Mouse (Mus musculus): Measurements from ENCODE around the gene Gm20388.

Gm20388 gene

DNA sequence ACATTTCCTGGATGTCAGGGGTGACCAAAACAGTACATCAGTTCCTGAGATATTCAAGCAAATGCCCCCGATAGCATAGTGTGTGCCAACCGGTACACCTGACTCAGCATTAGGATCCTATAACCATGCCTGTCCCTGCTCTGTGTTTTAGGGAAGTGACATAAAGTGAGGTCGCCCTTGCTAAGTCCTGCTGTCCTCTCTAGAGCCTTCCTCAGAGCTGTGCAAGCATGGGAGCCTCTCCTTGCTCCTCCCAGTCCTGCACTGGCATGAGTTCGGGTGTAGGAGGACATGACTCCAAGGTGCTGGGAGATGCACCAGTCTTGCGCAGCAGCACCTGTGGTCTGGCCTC is 251.7 kb downstream of the Gm20388 start:
- no peak for DNase-seq (ENCODE audit: low read depth, low spot score)

DNA sequence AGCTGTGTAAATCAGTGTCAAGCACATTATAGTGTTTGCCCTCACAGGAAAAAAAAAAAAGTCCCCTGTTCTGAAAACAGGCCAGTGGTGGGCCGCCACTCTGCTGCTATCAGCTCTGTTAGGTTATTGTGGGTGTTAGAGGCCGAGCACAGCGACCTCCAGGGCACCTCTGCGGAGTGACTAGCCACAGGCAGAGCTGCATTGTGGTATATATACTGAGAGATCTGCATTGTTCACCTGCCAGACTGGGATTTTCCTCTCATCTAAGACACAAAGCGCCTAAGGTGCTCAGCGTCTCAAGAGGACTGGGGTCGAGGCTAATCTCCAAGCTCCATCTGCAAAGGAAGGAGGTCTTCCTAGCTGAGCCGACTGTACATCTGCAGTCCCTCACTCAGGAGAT is 252.7 kb downstream of the Gm20388 start:
- no peak for DNase-seq (ENCODE audit: low read depth, low spot score)

DNA sequence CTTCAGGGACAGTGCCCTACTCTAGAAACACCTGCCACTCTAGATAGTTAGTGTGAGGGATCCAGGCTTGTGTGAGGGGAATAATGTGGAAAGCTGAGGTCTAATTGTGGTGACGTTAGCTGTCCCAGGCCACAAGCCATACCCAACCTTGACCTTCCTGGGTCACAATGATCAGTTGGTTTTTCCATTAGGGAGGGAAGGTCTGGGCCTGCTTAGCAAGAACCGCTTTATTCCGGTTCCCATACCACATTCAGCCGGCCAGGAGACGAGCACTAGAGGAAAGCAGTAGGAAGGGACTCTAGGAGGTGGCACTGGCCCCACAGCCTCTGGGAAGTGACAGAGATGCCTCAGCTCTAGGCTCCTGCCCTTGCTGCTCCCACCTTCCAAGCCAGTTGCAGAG is 253.4 kb downstream of the Gm20388 start:
- no peak for DNase-seq (ENCODE audit: low read depth, low spot score)

DNA sequence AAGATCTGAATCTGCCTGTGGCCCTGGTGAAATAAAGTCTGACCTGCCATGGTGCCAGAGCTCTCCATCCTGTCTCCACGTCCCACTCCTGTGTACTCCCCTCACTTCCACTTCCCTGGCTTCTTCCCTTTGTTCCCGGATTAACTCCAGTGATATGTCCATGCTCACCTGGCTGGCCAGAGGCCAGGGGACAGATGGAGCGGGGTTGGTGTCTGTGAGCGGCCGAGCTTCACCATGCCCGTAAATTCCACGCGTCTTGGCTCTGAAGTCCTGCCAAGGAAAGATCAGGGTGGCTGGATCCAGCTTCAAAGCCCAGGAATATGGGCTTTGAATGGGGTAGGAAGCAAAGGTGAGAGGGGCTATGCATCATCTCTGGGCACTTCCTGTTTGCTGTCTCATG is 256.5 kb downstream of the Gm20388 start:
- DNase-seq (ENCODE audit: low read depth, low spot score) = no peak

DNA sequence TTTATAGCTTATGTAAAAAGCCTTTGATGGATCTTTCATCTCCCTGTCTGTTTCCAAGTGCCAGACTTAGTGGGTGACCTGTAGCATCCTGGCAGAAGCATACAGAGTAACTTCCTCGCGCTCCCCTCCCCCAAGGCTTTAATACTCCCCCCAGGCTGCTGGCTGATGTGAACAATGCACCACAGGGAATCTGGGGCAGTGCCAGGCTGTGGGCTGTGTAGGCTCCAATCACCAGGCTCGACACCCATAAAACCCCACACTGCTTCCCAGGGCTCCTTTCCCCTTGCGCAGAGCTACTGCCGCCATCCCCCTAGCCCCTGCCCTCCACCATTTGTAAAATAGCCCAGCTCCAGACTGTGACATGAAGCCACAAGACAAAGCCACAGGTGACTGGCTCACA is 257.2 kb downstream of the Gm20388 start:
- DNase-seq (ENCODE audit: low read depth, low spot score) = no peak

DNA sequence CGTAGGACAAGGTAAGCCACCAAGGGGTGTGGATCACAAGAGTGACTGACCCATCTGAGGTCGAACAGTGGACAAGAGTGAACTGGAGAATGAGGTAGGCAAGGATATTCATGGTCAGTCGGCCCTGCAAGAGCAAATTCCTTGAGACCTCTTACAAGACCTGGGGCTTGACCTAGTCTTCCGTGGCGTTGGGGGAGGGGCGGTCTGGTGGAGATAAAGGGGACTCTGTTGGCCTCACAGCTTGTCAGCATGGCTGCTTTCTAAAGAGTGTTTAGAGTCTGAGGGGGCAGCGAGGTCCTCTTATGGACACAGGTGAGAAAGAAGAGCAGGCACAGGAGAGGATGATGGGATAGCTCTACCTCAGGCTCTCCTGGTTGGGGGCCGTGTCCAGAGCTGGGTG is 258.5 kb downstream of the Gm20388 start:
- DNase-seq (ENCODE audit: low read depth, low spot score) = no peak

DNA sequence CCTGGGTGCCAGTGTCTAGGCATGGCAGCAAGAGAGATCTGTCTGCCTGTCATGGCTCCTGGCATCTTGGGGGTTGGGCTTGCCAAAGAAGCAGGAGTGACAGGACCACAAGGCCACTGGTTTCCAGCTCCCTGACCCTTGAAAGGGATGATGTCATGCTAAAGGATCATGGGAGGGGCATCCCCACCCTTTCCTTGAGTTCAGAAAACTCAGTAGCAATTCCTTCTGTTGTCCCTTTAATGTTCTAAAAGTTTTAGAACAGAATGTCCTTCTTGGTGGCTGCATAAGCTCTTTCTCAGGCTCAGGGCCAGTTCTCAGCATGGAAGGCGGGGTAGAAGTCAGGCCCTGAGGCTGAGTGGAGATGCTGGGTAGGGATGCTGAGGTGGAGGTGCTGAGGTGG is 262.6 kb downstream of the Gm20388 start:
- no peak for DNase-seq (ENCODE audit: low read depth, low spot score)

DNA sequence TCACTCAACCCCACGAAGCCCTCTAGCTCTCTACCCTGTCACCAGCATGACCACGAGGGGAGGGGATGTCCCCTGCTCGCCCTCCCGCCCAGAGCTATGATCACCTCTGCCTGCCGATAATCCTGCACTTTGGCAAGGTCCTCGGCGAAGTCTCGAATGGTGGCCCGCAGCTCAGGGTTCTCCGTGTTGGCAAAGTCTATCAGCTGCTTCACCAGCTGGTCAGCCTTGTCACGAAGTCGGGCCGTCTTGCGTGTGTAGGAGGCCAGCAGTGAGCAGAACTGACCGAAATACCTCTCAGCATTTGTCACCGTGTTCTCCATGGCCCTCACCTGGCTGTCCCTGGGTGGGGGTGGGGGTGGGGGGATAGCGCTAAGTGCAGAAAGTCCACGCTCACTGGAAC is 264.0 kb downstream of the Gm20388 start:
- no peak for DNase-seq (ENCODE audit: low read depth, low spot score)

DNA sequence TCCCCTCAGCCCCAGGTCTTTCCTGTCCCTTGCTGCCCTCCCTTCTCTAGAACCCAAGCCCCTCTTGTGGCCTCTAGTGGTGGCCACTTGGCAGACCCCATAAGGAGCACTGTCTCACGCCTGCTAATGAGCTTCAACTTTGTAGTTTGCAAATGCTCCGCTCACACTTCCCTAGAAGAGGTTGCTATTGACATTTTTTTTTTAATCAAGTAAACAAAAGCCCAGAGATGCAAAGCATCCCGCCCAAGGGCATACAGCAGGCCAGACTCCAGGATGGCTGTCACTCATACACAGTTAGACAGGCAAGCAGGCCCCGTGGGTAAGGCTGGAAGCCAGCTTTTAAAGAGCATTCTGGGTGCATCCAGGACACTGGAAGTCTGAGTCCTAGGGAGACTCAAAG is 266.0 kb downstream of the Gm20388 start:
- no peak for DNase-seq (ENCODE audit: low read depth, low spot score)

DNA sequence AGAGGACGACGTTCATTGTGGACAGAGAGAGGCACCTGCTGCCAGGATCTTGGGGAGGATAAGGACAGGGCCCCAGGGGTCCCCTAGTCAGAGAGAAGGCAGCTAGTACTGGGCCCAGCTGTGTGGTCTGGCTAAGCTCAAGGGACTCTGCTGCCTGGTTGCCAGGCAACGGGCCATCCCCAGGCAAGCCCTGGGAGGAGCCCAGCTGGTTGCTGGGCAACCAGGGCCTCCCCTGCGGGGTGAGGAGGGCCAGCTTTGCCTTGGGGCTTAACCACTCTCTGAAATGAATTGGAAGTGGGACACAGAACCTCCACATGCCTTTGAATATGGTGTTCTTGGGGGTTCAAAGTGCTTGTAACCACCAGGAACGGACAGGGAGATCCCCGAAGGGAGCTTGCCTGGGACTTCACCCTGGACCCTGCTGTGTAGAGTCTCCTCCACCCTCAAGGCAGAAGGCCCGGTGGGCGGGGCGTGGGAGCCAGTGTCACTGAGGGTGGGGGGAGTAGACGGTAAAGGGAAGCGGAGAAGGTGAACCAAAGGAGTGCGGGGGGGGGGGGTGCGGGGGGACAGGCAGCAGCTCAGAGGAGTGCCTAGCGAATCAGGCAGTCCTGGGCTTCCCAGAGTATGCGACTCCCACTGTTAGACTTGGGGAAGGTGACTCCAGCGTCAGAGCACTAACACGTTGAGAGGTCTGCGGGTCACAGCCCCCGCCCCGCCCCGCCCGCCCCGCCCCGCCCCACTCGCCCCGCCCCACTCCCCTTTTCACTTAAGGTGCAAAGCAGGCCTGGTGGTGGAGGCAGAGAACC is 266.9 kb downstream of the Gm20388 start, which contains the start of gene Fam92b:
Fam92b (minus strand) TSS at position 149 of the 806 bp plus-strand sequence.
- peak; percentile 48 for DNase-seq (ENCODE audit: low read depth, low spot score)

DNA sequence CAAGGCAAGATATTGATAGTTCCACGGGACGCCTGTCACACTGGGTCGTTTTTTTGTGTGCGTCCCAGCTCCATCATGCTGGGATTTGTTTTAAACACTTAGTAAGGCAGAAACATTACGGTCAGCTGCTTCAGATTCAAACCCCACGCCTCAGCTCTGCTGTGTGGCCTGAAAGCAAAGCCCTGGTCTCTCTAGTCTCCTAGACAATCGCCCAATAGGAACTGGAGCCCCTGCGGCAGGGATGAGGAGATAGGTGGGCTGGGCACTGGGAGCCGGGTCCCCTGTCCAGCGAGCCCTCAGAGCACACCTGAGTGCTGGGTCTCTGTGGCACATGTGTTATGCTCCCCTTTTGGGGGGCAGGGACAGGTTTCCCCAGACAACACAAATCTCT is 267.5 kb downstream of the Gm20388 start:
- no peak for DNase-seq (ENCODE audit: low read depth, low spot score)

DNA sequence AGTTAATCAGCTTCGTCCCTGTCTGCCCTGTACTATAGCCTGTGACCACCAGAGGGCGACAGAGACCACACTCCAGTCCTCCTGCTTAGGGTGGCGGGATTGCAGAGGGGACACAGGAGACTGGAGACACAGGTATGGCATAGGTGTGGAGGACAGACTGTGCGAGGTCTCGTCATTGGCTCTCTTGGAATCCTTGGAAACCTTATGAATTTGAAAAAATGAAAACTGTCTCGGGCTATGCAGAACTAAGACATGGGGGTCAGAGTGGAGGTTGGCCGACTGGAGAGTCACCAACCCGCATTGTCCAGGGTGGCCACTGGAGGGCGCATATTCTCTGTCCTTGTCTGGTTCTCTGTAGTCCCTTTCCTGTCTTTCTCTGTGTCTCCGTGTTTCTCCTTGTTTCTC is 268.4 kb downstream of the Gm20388 start:
- peak; percentile 82 for DNase-seq (ENCODE audit: low read depth, low spot score)

DNA sequence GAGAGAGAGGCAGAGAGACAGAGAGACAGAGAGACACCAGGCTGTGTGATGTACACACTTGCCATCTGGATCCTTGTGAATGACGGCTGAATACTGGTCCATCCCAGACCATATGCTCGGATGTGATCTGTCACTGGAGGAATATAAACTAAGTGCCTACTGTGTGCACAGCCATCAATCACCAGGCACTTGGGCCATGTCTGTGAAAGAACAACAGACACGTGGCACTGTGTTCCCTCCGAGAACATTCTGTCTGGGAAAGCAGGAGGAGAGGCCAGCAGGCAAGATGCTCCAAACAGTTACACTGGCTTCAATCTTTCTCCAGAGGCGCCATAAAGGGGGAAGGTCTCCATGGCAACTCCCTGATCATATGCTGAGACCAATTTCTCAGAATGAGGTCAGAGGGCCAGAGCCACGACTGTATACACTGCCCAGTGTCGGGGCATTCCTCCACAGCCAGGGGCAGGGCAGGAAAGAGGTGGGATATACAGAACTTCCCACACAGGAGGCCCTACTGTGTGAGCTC is 269.9 kb downstream of the Gm20388 start:
- no peak for DNase-seq (ENCODE audit: low read depth, low spot score)

DNA sequence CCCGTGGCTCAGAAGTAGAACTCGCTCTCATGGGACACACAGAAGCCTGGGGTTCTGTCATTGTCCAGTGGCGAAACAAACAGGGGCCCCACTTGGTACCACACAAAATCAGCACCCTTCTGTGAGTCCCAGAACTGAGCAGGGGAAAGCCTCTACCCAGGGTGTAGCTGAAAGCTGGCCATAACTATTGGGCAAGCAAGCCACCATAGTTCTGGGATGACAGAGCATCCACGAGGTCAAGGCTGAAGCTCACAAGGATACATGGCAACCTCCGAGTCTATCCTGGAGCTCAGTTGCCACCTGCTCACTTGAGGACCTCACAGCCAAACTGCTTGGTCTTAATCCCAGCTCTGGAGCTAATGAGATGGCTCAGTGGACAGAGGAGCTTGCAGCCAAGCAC is 270.6 kb downstream of the Gm20388 start:
- no peak for DNase-seq (ENCODE audit: low read depth, low spot score)

DNA sequence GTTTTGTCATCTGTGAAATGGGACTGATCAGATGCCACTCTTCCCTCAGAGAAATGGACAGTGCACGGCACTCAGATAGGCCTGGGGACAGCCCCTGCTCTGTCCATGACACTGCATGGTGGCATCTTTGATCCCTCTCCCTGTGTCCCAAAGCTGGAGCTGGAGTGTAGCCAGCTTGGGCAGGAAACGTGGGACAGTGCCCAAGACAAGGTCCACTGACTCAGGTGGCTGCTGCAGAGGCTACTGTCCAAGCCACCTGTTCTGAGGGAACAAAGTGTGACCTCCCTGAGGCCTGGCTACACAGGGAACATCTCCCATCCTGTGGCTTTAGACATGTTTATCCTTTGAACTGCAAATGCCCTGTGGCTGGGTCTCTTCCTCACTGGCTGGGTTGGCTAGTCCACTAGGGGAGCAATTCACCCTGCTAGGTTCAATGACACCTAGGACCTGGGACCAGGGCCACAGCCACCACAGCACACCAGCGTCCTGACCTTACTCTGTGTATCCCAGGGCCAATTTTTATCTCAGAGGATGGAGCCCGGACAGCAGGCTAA is 271.3 kb downstream of the Gm20388 start:
- DNase-seq (ENCODE audit: low read depth, low spot score) = no peak

DNA sequence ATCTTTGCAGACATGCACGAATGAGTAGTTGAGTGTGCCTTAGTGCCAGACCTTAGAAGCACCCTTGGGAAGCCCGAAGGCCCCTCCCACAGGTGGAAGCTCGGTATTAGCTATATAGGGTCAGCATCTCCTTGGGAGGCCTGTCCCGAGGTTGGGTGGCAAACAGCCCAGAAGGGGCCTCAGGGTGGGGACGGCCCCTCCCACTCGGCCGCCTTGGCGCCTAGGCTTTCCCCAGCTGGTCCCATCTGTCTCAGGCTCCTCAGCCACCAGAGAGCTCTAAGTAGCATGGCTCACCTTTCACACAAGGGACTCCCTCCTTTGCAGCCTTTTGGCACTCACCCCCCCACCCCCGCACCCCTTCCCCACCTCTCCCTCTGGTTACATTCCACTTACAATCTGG is 273.7 kb downstream of the Gm20388 start:
- no peak for DNase-seq (ENCODE audit: low read depth, low spot score)

DNA sequence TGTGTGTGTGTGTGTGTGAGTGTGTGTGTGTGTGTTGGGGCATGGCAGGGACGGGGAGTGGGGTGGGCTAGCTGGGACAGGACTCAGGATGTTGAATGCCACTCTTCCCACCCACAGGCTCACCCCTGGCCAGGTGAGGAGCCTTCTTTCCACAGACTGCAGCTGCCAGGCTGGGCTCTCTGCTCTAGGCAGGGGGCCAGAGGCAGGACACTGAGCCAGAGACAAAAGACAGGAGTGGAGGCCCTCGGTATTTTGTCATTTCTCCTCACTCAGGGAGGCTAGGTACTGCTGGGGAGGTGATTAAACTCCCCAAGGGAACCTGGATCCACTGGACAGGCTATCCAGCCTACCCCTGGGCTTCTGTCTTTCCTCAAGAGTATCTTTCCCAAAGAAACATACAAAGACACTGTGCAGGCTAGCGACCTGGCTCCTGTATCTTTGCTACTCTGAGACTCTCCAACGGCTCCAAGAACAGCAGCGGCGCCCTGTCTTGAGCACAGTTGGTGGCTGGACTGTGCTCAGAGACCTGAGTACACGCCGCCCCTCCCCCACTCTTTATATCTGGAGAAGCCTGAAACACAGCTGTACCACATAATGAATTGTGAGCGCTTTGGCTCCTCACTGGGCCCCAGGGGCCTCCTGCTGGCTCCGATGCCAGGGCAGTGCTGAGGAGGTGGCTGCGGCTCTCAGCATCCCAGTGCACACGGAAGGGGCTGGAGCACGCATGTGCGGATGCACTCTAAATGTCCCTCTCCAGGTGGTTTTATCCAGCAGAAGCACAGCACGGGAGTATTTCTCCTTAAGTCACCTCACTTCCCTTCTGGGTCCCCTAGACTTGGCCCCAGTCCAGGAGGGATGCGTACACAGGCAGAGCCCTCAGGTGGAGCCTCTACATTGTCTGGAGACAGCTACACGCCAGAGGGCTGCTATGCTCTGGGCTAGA is 274.5 kb downstream of the Gm20388 start:
- DNase-seq (ENCODE audit: low read depth, low spot score) = no peak

DNA sequence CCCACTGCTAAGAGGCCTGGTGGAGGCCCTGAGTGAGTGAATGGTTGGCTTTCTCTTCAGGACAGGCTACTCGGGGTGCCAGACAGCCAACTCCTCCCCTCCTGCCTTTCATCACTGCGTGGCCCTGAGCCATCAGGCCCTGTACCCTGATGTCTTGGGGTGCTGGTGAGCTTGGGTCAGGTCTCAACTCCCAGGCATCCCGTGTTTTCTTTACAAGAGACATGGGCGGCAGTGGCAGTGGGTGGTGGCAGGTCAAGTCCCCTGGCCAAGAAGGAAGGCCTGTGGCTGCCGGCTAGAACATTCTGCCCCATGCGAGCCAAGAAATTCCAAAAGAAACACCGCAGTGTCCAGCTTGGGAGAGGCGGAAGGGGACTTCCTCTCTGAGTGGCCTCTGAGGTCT is 275.8 kb downstream of the Gm20388 start:
- no peak for DNase-seq (ENCODE audit: low read depth, low spot score)

DNA sequence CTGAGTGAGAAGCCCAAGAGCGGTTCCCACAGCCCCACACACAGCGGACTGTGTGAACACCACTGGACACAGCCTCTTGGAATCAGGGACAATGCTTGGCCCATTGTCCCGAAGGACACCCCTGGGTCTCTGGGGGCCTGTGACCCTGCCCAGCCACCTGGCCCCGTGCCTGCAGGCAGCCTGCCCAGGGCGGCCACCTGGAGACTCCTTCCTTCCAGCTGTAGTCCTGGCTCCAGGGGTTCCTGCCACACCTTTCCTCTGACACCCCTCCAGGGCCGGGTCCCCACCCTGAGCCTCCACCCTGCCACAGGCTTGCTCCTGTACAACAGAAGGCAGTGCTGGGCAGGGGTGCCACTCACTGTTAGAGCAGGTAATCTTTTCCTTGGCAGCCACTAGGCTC is 277.9 kb downstream of the Gm20388 start:
- DNase-seq (ENCODE audit: low read depth, low spot score) = no peak

DNA sequence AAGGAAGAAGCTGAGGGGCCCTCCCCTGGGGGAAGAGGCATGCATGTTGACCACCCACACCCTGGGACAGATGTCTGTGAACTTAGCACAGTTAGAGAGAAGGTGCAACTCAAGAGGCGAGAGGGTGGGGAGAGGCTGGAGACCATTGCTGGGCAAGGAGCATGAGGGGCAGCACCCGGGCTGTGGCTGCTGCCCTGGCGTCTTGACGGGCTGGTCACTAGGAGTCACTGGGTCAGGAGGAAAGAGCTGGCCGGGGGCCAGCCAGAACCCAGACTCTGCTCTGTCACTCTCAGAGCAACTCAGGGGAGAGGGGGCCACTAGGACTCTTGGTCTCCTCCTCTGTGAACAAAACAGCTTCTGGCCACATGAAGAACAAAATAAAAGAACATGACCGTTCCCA is 278.8 kb downstream of the Gm20388 start:
- DNase-seq (ENCODE audit: low read depth, low spot score) = no peak

DNA sequence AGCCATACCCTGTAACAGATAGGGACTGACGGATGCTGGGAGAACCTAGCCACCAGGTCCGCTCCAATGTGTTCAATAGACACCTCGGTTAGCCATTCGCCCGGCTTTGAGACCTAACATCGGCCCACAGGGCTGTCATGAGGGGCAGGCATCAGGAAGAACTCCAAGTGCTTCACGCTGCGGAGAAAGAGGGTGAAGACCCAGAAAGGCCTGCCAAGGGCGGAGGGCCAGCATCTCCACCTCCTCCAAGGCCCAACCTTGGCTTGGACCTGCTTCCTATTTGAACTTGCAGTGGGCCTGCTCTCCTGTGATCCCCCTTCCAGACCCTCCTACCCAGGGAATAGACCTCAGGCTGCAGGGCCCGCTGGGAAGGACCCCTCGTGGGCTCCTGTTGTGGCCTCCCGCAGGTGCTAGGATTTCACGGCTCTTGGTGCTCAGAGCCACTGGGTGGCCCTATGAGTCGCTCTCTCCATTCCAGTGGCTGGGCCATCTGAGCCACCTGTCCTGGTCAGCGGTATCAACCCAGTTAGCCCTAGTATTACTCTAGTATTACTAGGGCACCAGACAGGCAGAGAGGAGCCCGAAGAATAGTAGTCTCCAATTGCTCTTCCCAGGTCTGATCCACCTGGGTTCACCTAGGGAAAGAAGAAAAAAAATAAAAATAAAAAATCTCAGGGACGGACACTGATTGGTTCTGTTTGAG is 279.6 kb downstream of the Gm20388 start:
- no peak for DNase-seq (ENCODE audit: low read depth, low spot score)

Data from CD4-positive helper T cell, adult 2 months (primary cell).